Mouse (Mus musculus) MEL (cell line): ENCODE results near the gene Aktip. TPM values are rescaled to one million over a fixed set of nuclear protein-coding genes. Genes with fewer than 3 reads are reported as not detected.
A peak's percentile ranks its signal among the peaks of the same experiment; 100 is the strongest.

Source experiments
- DNase-seq: peaks from one replicate; pipeline ENCODE4 v3.0.0; 2011; ENCODE audit warnings: low read depth, low spot score
- H3K27ac ChIP-seq: 2 replicates; pipeline ENCODE4 v1.5.1; 2012; ENCODE audit warnings: low read depth, mild to moderate bottlenecking, control low read depth, low read length, moderate library complexity; ENCODE audit not compliant: control insufficient read depth
- H3K27me3 ChIP-seq, 2 experiments: fragments of 150-350 bp in 1 of 2; sonication (generic) in 1 of 2; 2 replicates each; pipeline ENCODE4 v1.6.1; 2012; ENCODE audit warnings: low read length in 2 of 2, mild to moderate bottlenecking in 2 of 2, improper control_type of control experiment in 1 of 2, moderate library complexity in 1 of 2; ENCODE audit not compliant: insufficient read depth in 2 of 2, control insufficient read depth in 1 of 2
- H3K36me3 ChIP-seq, 2 experiments: 2 replicates each; pipeline ENCODE4 v1.6.1; 2012 to 2014; ENCODE audit warnings: low read length in 2 of 2, improper control_type of control experiment in 1 of 2, inconsistent platforms in 1 of 2, mild to moderate bottlenecking in 1 of 2; ENCODE audit not compliant: insufficient read depth in 2 of 2, control insufficient read depth in 1 of 2
- H3K4me1 ChIP-seq, 2 experiments: fragments of 150-350 bp in 1 of 2; sonication (generic) in 1 of 2; 2 replicates each; pipeline ENCODE4 v1.6.1; 2012; ENCODE audit warnings: low read length in 2 of 2, improper control_type of control experiment in 1 of 2, mild to moderate bottlenecking in 1 of 2; ENCODE audit not compliant: insufficient read depth in 2 of 2, control insufficient read depth in 1 of 2
- H3K4me3 ChIP-seq, 2 experiments: fragments of 150-350 bp in 1 of 2; sonication (generic) in 1 of 2; 2 replicates each; pipeline ENCODE4 v1.5.1; 2012; ENCODE audit warnings: low read depth in 2 of 2, low read length in 2 of 2, mild to moderate bottlenecking in 2 of 2, moderate library complexity in 2 of 2, control low read depth in 1 of 2, improper control_type of control experiment in 1 of 2; ENCODE audit not compliant: control insufficient read depth in 1 of 2, insufficient read depth in 1 of 2
- H3K79me2 ChIP-seq: 2 replicates; pipeline ENCODE4 v1.6.1; 2012; ENCODE audit warnings: mild to moderate bottlenecking, low read length, moderate library complexity; ENCODE audit not compliant: control insufficient read depth, poor library complexity, insufficient read depth
- H3K9ac ChIP-seq: 2 replicates; pipeline ENCODE4 v1.6.1; 2012; ENCODE audit warnings: low read depth, mild to moderate bottlenecking, control low read depth, low read length, moderate library complexity; ENCODE audit not compliant: control insufficient read depth, poor library complexity, severe bottlenecking
- H3K9me3 ChIP-seq: fragments of 150-350 bp; sonication (generic); replicated peaks from 2 replicates; pipeline ENCODE4 v1.6.1; 2012; ENCODE audit warnings: mild to moderate bottlenecking, low read length, improper control_type of control experiment, moderate library complexity; ENCODE audit not compliant: insufficient read depth
- BHLHE40 ChIP-seq: IDR thresholded peaks from 2 replicates; pipeline ENCODE4 v1.6.1; 2012; ENCODE audit warnings: low read depth, mild to moderate bottlenecking, inconsistent platforms, low read length, improper control_type of control experiment, borderline replicate concordance
- CHD1 ChIP-seq: IDR thresholded peaks from 2 replicates; pipeline ENCODE4 v1.6.1; 2012; ENCODE audit warnings: low read depth, mild to moderate bottlenecking, inconsistent platforms, low read length, improper control_type of control experiment
- CTCF ChIP-seq, 3 experiments: IDR thresholded peaks in 2 of 3; conservative IDR thresholded peaks in 1 of 3; 2 replicates each; pipeline ENCODE4 v1.5.1; 2011 to 2012; ENCODE audit warnings: low read length in 3 of 3, low read depth in 2 of 3, mild to moderate bottlenecking in 2 of 3, improper control_type of control experiment in 1 of 3, inconsistent platforms in 1 of 3, mixed read lengths in 1 of 3, moderate library complexity in 1 of 3; ENCODE audit not compliant: control insufficient read depth in 1 of 3, insufficient read depth in 1 of 3, poor library complexity in 1 of 3, severe bottlenecking in 1 of 3
- ETS1 ChIP-seq: IDR thresholded peaks from 2 replicates; pipeline ENCODE4 v1.6.1; 2012; ENCODE audit warnings: low read depth, mild to moderate bottlenecking, inconsistent platforms, low read length, improper control_type of control experiment, moderate library complexity
- JUND ChIP-seq: IDR thresholded peaks from 2 replicates; pipeline ENCODE4 v1.6.1; 2011; ENCODE audit warnings: low read depth, mild to moderate bottlenecking, improper control_type of control experiment, low read length
- KAT2A ChIP-seq: conservative IDR thresholded peaks from 2 replicates; pipeline ENCODE4 v1.6.1; 2012; ENCODE audit warnings: low read depth, low read length, improper control_type of control experiment, inconsistent platforms
- MAX ChIP-seq: IDR thresholded peaks from 2 replicates; pipeline ENCODE4 v1.6.1; 2011; ENCODE audit warnings: low read length, improper control_type of control experiment
- MAZ ChIP-seq: IDR thresholded peaks from 2 replicates; pipeline ENCODE4 v1.6.1; 2012; ENCODE audit warnings: low read depth, mild to moderate bottlenecking, inconsistent platforms, low read length, improper control_type of control experiment
- MEF2A ChIP-seq: IDR thresholded peaks from 2 replicates; pipeline ENCODE4 v1.6.1; 2014; ENCODE audit warnings: low read depth, mild to moderate bottlenecking, inconsistent platforms, low read length, improper control_type of control experiment; ENCODE audit not compliant: poor library complexity, insufficient replicate concordance, severe bottlenecking; ENCODE audit errors: extremely low read depth
- MXI1 ChIP-seq: IDR thresholded peaks from 2 replicates; pipeline ENCODE4 v1.6.1; 2011; ENCODE audit warnings: mild to moderate bottlenecking, low read depth, low read length, improper control_type of control experiment
- NELFE ChIP-seq: IDR thresholded peaks from 2 replicates; pipeline ENCODE4 v1.6.1; 2011; ENCODE audit warnings: low read depth, low read length, improper control_type of control experiment
- NRF1 ChIP-seq: IDR thresholded peaks from 2 replicates; pipeline ENCODE4 v1.6.1; 2014; ENCODE audit warnings: low read depth, mild to moderate bottlenecking, inconsistent platforms, low read length, improper control_type of control experiment, moderate library complexity; ENCODE audit not compliant: poor library complexity, insufficient read depth, severe bottlenecking
- POLR2A ChIP-seq, 2 experiments: IDR thresholded peaks; 2 replicates each; pipeline ENCODE4 v1.6.1; 2011 to 2012; ENCODE audit warnings: low read length in 2 of 2, mild to moderate bottlenecking in 2 of 2, control low read depth in 1 of 2, improper control_type of control experiment in 1 of 2, low read depth in 1 of 2, moderate library complexity in 1 of 2; ENCODE audit not compliant: control insufficient read depth in 1 of 2, insufficient read depth in 1 of 2, poor library complexity in 1 of 2
- POLR2AphosphoS2 ChIP-seq: IDR thresholded peaks from 2 replicates; pipeline ENCODE4 v1.6.1; 2011; ENCODE audit warnings: low read length, improper control_type of control experiment
- RAD21 ChIP-seq: IDR thresholded peaks from 2 replicates; pipeline ENCODE4 v1.6.1; 2011; ENCODE audit warnings: mild to moderate bottlenecking, low read depth, low read length, improper control_type of control experiment
- SIN3A ChIP-seq: IDR thresholded peaks from 2 replicates; pipeline ENCODE4 v1.6.1; 2012; ENCODE audit warnings: low read length, improper control_type of control experiment, inconsistent platforms
- SMC3 ChIP-seq: IDR thresholded peaks from 2 replicates; pipeline ENCODE4 v1.6.1; 2011; ENCODE audit warnings: low read depth, low read length, improper control_type of control experiment
- TAL1 ChIP-seq: IDR thresholded peaks from 2 replicates; pipeline ENCODE4 v1.6.1; 2012; ENCODE audit warnings: mild to moderate bottlenecking, inconsistent platforms, low read length, moderate library complexity, mixed read lengths
- TCF12 ChIP-seq: IDR thresholded peaks from 2 replicates; pipeline ENCODE4 v1.6.1; 2014; ENCODE audit warnings: low read depth, mild to moderate bottlenecking, inconsistent platforms, low read length, improper control_type of control experiment, moderate library complexity
- USF2 ChIP-seq, 2 experiments: IDR thresholded peaks; 2 replicates each; pipeline ENCODE4 v1.6.1; 2011 to 2012; ENCODE audit warnings: improper control_type of control experiment in 2 of 2, low read length in 2 of 2, borderline replicate concordance in 1 of 2, inconsistent platforms in 1 of 2, low read depth in 1 of 2, mild to moderate bottlenecking in 1 of 2; ENCODE audit not compliant: insufficient read depth in 1 of 2
- polyA plus RNA-seq, 2 experiments: library from polyadenylated mRNA; stranded (reverse) in 1 of 2; unstranded in 1 of 2; fragments of >175 nt in 1 of 2; fragments of >200 nt in 1 of 2; gene quantifications; 2 replicates each; pipeline versions ENCODE4 v1.2.1 to v1.2.4; 2012; ENCODE audit warnings: low replicate concordance in 2 of 2, low read depth in 1 of 2; ENCODE audit not compliant: insufficient read length in 2 of 2, insufficient read depth in 1 of 2, missing spikeins in 1 of 2
- total RNA-seq: library from RNA; depleted of rRNA; stranded (reverse); fragments of 300-350 nt; gene quantifications from 2 replicates; pipeline ENCODE4 v1.2.3, GENCODE M21; 2012

Gene Aktip
- total and polyA plus RNA-seq, 3 experiments, result 4.6 to 8.5 TPM; not detected in 1

DNA sequence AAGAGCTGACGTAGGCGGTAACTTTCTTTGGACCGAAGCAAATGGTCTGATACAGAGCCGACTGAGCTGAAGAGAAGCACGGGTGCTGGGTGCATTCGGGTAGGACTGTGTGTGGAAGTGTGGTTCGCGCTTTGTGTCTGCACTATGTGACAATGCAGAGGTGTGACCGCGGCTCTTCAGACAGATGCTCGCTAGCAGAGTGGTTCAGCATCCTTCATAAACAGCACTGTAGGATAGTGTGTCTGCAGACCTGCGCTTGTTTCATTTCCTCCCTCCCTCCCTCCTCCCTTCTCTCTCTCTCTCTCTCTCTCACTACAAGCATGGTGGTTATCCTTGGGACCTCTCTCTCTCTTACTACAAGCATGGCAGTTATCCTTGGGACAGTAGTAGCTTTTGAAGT, 117.3 kb downstream of the Aktip start:
- no peaks in the 10 kb centered on the region for H3K9me3 ChIP-seq
- H3K9ac ChIP-seq, result no peak overlapping the region
- H3K36me3 ChIP-seq, result peaks cover 0 to 6% of the 10 kb centered on the region in 2 experiments; a peak in 3 of 4 replicates
- no peaks in the 10 kb centered on the region for H3K79me2 ChIP-seq
- peaks cover 7 to 8% of the 10 kb centered on the region in 2 experiments for H3K4me1 ChIP-seq
- TF ChIP-seq BHLHE40, result no peak
- TF ChIP-seq POLR2AphosphoS2, result no peak
- no peak for TF ChIP-seq MAX
- no peak for TF ChIP-seq POLR2A (IDR thresholded peaks at IDR 0.05; ENCODE audit: control insufficient read depth in 1 of 2, insufficient read depth in 1 of 2, low read depth in 1 of 2, low read length in 2 of 2, poor library complexity in 1 of 2)
- no peak for TF ChIP-seq TAL1
- no peak for TF ChIP-seq NELFE
- TF ChIP-seq SIN3A, result no peak
- no peak for TF ChIP-seq USF2 (IDR thresholded peaks at IDR 0.05; ENCODE audit: borderline replicate concordance in 1 of 2, insufficient read depth in 1 of 2, low read depth in 1 of 2, low read length in 2 of 2)
- TF ChIP-seq NRF1, result no peak
- no peak for TF ChIP-seq CHD1
- TF ChIP-seq MXI1, result no peak
- DNase-seq, result no peak
- H3K27ac ChIP-seq, result no peak overlapping the region
- H3K27me3 ChIP-seq, result no peaks in the 10 kb centered on the region
- H3K4me3 ChIP-seq, result no peak overlapping the region

DNA sequence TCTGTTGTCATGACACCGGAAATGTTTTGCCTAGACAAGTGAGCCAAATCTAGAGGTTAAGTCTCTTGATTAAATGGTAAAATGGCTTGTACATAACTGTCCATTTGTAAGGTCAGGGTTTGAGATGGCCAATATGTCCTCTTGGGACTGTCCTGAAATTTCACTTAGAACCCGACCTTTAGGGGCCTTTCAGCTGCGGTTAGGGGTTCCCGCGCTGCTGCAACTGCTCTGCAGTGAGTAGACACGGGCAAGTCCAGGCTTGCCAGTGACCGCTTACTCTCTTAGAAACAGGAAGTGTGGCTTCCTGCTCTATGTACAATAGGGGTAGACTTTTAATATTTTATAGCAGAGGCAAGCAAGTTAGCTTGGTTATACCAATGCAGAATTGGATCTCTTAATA, 117.9 kb downstream of the Aktip start:
- TF ChIP-seq TCF12 (no peak), SIN3A (no peak), JUND (no peak), NELFE (no peak), NRF1 (no peak), ETS1 (no peak)
- no peak overlapping the region for H3K27ac ChIP-seq
- DNase-seq, result no peak
- H3K4me3 ChIP-seq, result no peak overlapping the region
- H3K4me1 ChIP-seq, result peaks cover 10 to 11% of the 10 kb centered on the region in 2 experiments
- no peaks in the 10 kb centered on the region for H3K79me2 ChIP-seq
- H3K36me3 ChIP-seq, result peaks cover 0 to 8% of the 10 kb centered on the region in 2 experiments; a peak in 3 of 4 replicates
- H3K9me3 ChIP-seq, result no peaks in the 10 kb centered on the region
- H3K27me3 ChIP-seq, result no peaks in the 10 kb centered on the region
- H3K9ac ChIP-seq, result no peak overlapping the region

DNA sequence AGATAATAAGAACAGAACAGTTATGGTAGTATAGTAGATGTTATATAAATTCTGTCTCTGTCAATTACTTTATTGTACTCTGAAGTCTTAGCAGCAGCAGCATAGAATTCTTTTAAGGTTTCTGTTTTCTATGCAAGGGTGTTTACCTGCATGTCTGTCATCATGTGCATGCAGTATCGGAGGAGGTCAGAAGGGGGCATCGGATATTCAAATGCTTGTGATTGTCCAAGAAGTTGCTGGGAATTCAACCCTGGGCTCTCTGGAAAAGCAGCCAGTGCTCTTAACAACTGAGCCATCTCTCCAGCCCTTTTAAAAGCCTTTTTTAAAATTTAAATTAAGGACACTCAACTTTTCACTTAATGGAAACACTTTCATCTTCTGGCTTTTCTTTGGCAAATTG, 120.1 kb downstream of the Aktip start:
- Histone ChIP-seq H3K9me3 (no peaks in the 10 kb centered on the region), H3K4me1 (peaks cover 10 to 11% of the 10 kb centered on the region in 2 experiments), H3K4me3 (no peak overlapping the region), H3K36me3 (peaks cover 0 to 10% of the 10 kb centered on the region in 2 experiments; a peak in 2 of 4 replicates), H3K27me3 (no peaks in the 10 kb centered on the region)
- DNase-seq, result peak; percentile 75
- no peak for TF ChIP-seq KAT2A
- no peak for TF ChIP-seq MEF2A
- TF ChIP-seq CTCF (IDR thresholded peaks at IDR 0.05 in 2 of 3, conservative IDR thresholded peaks at IDR 0.05 in 1 of 3; ENCODE audit: control insufficient read depth in 1 of 3, insufficient read depth in 1 of 3, low read depth in 2 of 3, low read length in 3 of 3, poor library complexity in 1 of 3, severe bottlenecking in 1 of 3), result peak; percentile 35 to 68 (median 47)
- TF ChIP-seq SMC3, result peak; percentile 33
- no peak for TF ChIP-seq MAZ
- TF ChIP-seq POLR2A (IDR thresholded peaks at IDR 0.05; ENCODE audit: control insufficient read depth in 1 of 2, insufficient read depth in 1 of 2, low read depth in 1 of 2, low read length in 2 of 2, poor library complexity in 1 of 2), result no peak
- peak; percentile 21 for TF ChIP-seq RAD21
- TF ChIP-seq, all 39 proteins: peak for 3
- H3K79me2 ChIP-seq, result no peaks in the 10 kb centered on the region
- no peak overlapping the region for H3K27ac ChIP-seq
- H3K9ac ChIP-seq, result no peak overlapping the region
